Mouse (Mus musculus) kidney, adult 2 months (tissue): ENCODE measurements at regions not wholly inside any gene's neighbourhood (a gene's known extent, or its start where the extent isn't known, plus 50 kb on each side); places are given as distances from the start of the nearest gene placed in this dataset.

ENCODE experiments used
- CTCF ChIP-seq: fragments of 200-500 bp; conservative IDR thresholded peaks from 2 replicates; pipeline ENCODE4 v1.5.1; 2011; ENCODE audit warnings: low read depth, mild to moderate bottlenecking, control low read depth, low read length, moderate library complexity, mixed read lengths; ENCODE audit not compliant: insufficient read depth, insufficient read length
- POLR2A ChIP-seq: fragments of 200-500 bp; IDR thresholded peaks from one replicate; pipeline ENCODE4 v1.6.1; 2011; ENCODE audit warnings: low read depth, low read length, control low read depth

DNA sequence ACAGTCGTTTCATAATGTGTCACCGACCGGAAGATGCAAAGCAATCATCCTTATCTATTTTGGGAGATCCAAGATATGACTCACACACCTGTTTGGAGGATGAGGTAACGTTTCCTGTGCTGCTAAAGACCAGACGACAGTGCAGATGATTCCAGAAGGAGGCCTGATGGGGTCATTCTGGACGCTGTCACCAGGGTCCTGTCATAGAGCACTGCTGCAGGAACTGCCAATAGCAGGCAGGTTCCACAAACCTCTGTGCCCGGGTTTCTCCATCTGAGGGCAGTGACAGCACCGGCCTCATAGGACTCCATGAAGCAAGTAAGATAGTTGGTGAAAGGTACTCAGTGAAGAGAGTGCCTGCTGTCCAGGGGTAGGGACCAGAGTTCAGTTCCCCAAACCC is 182.9 kb upstream of the Agap1 start:
- TF ChIP-seq CTCF: no peak
- TF ChIP-seq POLR2A: no peak
